Mouse (Mus musculus) embryo, embryonic 11 days (tissue): Measurements from ENCODE around the gene P2rx1.

Experiments
- DNase-seq: peaks from one replicate; pipeline ENCODE4 v3.0.0-alpha.2; 2015

P2rx1 gene

DNA sequence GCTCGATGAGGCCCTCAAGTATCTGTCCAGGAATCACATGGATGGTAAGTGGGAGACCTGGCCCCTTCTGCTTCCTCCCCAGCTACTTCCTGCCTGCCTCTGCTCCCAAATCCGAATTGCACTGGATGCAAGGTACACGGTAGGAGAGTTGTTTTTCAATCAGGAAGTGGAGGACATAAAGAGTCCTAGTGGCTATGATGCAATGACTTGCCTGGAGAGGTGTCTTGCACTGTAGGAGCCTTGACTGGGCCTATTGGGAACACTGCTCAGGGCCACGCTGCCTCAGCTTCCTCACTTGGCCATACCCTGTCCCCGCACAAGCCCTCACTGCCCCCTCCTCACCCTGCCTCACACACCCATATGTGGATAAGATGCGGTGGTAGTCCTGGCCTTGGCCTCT, 9.9 kb upstream of the P2rx1 start:
- no peak for DNase-seq

DNA sequence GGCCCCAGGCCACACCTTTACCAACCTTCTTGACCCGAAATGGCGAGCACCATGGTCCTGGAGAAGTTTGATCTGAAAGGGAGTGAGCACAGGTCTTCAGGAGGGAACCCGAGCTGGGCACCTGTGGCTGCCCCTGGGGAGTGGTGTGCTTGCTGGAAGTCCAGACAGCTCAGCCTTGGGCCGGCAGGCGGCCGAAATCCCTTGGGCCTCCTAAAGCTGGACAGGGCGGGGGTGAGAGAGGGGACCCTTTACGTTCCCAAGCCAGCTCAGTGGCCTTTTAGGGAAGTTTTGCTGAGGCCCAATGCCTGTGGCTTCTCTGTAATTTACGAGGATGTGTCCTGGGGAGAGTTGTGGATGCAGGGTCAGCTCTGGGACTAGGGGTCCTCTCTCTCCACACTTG, 8.2 kb upstream of the P2rx1 start:
- DNase-seq: no peak

DNA sequence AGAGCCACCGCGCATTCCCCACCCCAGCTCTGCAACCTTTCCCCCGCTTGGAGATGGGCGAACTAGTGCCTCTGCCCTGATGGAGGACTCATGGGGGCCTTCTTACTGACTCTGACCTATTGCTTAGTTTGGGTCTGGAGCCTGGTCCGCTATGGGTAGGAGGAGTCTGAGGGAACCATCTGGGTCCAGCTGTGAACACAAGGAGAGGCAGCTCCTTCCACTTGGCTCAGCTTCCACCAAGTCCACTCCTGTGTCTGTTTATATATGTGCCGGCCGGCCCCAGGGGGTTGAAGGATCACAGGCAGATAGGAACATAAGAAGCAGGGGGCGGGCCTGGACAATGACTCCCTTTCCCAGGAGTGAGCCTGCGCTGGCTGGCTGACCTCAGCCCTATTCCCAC, 6.9 kb upstream of the P2rx1 start:
- DNase-seq: no peak

DNA sequence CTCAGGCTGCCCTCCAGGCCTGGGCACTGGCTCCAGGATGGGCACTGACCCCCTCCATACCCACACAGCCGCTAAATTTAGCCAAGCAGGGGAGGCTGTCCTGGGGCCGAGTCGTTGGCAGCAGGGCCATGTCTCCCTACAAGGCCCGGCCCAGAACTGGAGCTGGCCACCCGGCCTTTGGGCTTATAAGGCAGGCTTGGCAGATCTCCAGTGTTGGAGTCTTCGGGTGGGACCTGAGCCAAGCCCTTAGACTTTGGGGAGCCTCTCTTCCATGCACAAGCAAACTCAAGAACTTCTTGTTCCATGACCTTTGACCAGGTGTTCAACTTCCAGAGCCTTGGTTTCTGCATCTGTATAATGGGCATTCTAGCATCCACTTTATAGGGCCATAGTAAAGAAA, 2.6 kb upstream of the P2rx1 start:
- DNase-seq: no peak

DNA sequence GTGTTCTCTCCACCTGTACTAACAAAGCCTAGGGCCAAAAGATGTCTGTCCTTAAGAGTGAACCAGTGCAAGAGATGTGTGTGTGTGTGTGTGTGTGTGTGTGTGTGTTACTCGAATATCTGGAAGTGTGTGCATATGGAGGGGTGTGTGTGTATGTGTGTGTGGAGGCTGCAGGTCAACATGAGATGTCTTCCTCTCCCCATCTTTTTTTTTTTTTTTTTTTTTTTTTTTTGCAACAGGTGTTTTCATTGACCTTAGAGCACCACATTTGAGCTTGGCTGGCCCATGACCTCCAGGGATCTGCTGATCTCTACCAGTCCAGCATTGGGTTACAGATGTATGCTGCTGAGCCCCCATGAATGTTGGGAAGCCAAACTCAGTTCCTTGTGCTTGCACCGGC, 2.1 kb upstream of the P2rx1 start:
- DNase-seq: no peak

DNA sequence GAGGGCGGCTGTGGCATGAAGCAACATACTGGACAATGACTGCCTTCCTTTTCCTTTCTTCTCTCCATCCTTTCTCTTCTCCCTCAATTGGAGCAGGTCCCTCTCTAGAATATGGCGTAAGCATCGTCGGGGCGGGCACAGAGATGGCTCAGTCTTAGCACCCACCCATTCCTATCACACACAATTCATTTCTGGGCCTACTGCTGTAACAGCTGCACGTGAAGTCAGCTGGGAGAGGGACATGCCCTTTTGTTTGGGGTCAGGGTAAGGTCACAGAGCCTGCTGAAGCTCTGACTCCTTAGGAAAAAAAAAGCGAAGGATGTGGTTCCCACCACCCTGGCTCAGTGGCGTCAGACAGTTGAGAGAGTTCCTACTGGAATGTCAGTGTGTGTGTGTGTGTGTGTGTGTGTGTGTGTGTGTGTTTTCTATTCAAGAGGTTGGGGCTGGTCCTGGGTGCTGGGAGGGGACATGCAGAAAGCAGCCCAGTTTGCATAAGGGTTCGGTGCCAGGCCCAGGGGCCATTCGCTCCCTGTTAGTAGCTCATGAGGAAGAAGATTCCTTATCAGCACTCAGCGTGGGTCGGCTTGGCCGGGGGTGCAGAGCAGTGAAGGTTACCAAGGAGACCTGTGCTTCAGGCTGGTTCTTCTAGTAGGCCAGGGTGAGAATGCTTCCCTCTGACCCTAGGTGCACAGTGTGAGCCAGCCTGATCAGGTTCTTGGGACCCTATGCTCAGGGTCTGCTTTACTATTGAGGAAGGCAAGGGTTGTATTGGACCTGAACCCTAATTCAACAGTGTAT, 1.2 kb upstream of the P2rx1 start:
- DNase-seq: peak; percentile 20

DNA sequence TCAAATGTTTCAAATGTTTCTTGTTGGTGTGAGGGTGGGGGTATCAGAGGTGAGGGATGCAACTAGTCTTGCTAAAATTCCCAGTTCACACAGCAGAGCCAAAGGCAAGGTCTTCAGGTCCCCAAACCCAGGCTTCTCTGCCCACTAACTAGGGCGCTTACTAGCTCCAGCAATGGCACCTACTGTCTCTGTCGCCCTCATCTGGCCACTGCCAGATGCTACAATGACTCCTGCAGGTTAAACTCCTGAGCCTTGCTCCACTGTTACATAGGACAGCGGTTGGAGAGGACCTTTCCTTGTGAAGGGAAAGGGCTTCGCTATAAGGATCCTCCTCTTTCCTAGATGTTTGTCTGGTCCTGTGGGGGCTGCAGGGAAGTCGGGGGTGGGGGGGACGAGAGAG, 2.1 kb downstream of the P2rx1 start:
- DNase-seq: peak; percentile 77

DNA sequence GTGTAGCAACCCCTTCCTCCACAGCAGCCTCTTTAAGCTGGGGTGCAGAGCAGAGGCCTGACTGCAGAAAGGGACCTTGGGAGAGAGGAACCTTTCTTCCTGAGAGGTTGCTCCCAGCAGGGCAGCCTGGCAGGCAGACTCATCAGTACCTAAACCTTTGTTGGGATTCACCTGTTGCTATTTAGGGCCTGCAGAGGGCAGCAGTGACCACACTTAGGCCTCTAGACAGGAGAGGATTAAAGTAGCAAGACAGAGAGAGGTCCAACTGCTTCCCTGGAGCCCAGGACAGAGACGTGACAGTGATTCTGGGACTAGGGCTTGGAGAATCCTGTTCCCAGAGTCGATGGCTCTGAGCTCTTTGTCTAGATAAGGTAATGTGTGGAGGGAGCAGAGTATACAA, 7.5 kb downstream of the P2rx1 start:
- DNase-seq: peak; percentile 82

DNA sequence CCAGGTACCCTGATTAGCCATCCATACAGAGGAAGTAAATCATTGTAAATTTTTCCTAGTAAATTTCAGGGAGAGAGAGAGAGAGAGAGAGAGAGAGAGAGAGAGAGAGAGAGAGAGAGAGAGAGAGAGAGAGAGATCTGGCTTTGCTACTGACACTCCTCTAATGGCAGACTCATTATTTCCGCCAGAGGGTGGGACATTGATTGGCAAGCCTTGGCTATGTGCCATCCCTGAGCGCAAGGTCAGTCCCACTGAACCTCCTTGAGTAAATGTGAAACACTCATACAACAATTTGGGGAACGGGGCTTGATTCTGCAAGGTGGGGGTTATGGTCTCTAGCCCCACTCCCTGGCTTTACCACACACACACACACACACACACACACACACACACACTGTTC, 8.2 kb downstream of the P2rx1 start:
- DNase-seq: no peak

DNA sequence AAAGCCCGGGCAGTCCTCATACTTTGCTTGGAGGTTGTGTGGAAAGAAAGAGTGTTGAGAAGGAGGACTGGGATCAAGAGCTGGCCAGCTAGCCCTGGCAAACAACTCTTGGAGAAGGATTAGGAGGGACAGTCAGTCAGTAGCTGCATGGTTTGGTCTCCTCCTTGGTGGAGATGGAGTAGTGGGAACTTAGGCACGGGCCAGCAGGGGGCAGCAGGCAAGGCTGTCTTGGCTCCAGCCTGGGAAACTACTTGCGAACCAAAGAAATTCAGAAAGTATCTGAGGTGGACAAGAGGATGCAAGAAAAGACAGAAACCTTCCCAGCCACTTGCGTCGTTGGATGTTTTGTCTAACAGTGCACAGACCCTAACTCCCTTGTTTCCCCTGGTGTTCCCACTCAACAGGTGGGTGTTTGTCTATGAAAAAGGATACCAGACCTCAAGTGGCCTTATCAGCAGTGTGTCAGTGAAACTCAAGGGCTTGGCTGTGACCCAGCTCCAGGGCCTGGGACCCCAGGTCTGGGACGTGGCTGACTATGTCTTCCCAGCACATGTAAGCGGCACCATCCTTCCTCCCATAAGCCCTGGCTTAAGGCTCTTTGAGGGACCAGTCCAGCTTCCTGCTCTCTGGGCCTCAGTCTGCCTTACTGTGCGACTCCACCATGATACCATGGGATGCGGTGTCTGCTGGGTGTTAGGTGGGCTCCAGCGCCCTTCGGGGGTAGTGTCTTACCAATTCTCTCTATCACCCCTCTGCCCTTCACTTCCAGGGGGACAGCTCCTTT, 9.0 kb downstream of the P2rx1 start:
- peak; percentile 72 for DNase-seq

DNA sequence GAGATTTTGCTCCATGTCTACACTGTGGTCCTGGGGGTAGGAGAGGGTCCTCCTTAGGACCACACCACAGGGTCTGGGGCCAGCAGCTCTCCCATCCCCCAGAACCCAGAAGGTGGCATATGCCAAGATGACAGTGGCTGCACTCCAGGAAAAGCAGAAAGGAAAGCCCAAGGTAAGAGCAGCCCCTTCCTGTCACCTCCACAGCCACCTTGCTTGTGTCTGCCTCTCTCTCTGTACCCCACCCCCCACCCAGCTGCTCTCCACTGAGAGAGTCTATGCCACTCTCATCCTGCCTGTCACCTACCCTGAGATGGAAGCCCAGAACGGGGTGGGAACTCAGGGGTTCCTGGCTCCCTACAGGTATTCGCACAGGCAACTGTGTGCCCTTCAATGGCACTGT, 9.9 kb downstream of the P2rx1 start:
- no peak for DNase-seq

DNA sequence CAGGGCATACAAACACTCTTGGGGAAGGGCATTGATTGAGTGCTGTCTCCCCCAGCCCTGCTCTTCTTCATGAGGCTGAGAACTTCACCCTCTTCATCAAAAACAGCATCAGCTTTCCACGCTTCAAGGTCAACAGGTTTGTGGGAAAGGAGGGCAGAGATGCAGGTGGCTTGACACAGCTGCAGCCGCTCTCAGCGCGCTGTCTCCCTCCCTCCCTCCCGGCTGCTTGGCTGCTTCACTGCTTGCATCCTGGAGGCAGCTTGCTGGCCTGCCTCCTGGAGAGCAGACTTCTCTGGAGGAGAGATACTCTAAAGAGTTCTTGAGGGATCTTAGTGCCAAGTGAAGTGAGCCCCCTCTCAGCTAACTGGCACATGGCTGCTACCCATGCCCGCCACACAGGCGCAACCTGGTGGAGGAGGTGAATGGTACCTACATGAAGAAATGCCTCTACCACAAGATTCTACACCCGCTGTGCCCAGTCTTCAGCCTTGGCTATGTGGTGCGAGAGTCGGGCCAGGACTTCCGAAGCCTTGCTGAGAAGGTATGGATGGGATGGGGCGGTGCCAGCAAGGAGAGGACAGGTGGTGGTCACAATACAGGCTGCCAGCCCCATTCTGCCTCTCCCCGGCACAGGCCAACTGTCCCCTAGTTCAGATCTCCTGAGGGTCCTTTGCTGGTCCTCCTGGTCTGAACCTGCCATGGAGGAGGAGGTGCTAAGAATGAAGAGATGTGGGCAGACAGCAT, 10.8 kb downstream of the P2rx1 start:
- no peak for DNase-seq

DNA sequence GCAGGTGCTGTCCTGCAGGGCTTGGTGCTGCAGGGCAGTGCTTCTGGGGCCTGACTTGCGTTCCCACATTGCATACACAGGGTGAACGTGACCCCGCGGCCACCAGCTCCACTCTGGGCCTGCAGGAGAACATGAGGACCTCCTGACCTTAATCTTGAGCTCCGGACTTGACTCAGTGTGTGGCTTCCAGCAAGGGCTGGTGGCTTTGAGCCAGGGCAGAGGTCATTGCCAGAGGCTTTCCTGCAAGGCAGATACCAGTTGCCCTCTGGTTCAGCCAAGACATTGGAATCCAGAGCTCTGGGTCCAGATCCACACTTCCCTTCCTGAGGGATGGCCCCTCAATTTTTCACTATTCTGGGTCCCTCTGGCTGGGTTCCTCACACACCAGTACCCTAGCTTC, 15.1 kb downstream of the P2rx1 start:
- no peak for DNase-seq

DNA sequence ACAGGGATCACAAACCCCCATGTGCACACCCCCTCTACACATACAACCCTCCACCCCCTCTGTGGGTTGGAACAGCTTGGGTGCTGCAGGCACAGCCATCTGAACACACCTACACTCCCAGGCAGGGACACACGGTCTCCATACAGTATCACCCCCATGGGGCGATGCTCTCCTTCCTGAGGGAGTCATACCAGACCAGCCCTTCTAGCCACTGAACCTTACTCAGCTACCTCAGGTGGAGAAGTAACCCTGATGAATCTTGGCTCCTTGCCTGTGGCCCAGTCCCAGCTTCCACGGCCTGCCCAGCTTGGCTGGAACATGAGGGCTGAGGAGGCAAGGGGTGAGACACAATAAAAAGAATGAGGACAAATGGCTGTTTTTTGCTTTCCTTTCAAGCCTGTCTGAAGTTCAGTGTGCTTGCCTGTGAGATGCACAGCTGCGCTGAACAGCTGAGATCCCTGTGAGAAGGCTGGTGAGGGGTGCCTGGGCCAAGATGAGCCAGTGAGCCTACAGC, 16.0 kb downstream of the P2rx1 start:
- DNase-seq: no peak

DNA sequence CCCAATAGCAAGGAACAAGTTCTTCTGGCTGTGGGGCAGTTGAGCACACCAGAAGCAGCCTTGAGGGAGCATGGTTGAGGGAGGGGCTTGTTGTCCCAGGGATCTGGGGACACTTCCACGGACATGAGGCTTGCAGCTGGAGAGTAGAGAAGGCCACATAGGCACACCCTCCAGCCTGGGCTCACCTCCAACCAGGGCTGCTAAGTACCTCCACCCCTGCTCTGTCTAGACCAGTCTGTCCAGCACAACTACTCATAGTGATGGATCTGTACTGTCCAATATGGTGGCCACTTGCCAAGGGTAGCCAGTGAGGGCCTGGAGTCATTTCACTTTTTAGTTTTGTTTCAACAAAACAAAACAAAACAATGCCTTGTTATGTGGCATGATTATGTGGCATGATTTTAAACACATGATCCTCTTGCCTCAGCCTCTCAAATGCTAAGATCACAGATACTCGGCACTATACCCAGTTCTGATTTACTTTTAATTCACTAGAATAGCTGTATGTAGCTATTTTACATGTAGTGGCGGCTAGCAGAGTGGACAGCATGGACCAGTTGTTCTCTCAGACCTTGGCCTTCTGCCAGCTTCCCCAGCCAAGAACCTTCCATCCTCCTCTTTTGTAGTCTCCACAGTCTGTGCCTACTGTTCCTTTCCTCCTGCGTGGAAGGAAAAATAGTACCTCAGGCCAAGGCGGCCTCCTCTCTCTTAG, 16.6 kb downstream of the P2rx1 start:
- no peak for DNase-seq

DNA sequence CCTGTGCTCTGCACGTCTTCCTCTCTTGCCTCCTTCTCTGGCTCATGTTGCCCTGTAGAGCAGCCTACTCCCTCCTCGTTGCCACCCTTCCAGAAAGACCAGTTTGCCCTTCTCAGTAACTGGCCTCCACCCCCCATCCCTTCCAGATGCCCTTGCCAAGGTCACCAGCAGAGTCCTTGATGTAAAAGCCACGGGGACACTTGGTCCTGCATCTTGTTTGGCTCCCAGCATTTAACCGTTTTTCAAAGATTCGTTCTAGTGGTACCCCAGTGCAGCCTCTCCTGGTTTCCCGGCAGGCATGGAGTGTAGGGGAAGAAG, 17.2 kb downstream of the P2rx1 start:
- no peak for DNase-seq

DNA sequence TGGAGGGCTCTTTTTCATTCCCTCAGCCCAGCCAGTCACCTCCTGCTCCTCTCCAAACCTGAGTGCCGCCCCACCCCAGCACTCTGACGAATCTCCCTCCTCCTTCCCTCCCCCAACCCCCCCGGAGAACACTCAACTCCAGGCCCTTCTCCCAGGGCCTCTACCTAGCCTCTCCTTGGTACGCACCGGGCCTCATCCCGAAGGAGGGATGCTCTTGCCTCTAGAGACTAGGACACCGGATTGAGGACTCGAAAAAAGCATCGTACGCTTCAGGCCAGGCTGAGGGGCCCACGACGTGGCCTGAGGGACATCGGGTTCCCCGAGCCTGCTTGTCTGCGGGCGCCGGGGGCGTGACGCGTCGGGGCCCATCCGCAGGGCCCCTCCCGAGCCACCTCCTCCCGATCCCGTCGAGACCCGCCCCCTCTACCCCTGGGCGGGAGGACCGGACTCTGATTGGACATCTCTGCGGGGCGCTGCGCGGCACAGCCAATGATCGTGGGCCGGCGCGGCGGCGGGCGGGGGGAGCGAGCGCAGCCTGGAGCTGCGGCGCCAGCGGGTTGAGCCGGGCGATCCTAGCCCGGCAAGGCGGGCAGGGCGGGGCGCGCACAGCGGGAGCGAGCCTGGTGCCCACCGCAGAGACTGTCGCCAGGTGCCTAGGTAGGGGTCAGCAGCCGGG, 19.7 kb downstream of the P2rx1 start, which contains the start of gene Camkk1:
Gene Camkk1 (plus strand): TSS at position 538 of the 676 bp plus-strand sequence.
- peak; percentile 95 for DNase-seq

DNA sequence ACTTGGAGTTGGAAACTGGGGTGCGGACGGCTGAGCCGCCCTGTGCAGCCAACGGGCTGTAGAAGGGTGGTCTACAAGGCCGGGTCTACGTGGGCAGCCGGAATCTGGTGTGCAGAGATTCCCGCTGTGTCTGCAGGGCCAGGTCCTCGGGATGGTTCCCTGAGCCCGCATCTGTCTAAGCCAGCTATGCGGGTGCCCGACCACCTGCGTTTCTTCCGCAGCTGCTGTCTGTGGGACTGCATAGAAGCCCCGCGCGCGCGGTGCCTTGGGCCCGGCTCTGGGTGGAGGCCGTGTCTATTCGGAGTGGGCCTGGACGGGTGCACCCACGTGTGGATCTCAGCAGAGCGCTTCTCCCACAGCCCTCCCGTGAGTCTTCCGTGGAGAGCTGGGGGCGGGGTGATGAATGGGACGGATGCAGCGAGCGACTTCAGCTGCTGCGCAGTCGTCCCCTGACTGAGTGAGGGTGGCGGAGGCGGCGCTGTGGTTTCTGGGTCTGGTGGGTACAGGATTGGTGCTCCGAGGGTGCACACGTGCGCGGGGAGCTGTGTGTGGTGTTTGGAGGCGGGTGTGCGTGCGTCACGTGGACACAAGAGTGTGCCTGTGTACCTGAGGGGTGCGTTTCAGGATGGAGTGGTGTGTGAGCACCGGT, 20.4 kb downstream of the P2rx1 start:
- DNase-seq: peak; percentile 60

DNA sequence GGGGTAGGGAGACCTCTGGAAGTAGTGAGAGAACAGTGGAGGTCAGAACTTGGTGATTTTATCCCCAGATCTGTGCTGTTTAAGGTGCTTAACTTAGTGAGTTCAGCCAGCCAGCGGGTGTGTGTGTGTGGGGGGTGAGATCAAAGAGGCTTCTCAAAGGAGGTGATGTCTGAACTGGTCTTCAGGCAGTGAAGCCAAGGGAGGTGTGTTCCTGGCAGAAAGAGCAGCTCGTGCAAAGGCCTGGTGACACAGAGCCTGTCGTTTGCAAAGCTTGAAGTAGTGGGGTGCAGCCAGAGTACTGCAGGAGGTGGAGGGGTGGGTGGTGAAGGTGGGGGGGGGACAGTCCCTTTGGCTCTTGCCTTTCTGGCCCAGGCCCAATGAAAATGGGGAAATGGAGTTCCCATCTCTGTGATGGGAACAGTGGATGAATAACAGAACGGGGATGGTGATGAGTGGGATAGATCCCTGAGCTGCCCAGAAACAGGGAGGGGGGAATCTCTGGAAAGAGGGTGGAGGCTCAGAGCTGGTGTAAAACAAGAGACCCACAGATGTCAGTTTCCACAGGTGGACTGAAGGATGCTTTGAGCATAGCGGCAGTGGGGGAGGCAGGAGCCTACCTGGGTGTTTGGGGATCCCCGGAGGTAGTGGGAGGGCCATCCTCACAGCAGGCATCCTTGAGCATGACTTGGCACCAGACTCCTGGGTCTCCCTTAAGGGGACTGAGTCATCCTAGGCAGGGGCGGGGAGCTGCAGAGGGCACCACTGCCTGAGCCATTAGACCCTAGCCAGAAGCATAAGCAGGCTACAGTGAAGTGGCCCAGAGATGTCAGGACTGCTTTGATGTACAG, 22.3 kb downstream of the P2rx1 start:
- no peak for DNase-seq

DNA sequence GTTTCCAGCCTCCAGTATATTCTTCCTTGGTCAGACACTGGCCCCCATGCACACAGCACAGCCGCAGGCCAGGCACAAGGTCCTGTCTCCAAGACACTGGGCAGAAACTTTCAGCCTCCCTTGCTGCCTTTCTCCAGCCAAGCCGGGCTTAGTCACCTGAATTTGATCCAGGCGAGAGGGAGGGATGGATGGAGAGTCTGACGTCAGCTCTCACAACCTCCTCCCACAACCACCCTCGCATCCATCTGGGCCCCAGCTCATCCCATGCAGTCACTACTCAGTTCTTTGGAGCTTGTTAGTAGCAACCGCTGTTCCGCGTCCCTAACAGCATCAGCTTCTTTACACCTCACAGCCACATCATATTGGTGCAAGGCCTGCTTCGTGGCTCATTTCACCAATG, 24.2 kb downstream of the P2rx1 start:
- no peak for DNase-seq

DNA sequence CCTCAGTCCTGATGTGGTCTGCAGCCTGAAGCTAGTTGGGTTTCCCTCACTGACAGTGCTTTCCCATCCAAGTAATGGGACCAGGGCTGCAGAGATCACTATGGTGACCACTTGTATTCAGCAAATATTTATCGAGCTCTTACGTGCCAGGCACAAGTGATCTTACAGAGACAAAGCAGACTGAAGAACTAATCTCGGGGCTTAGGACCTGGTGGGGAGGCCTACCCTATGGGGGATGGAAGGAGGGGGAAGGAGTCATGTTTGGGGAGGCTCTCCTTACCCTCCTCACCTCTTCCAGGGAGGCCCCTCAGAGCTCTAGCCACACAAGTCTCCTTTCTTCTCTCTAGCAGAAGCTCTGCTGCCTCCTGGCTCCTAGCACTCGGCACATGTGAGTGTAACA, 24.9 kb downstream of the P2rx1 start:
- no peak for DNase-seq
